Mouse (Mus musculus) G1E-ER4 (cell line): ENCODE data around the gene Rhox2g. TPM values are rescaled to one million over a fixed set of nuclear protein-coding genes. Genes with fewer than 3 reads are reported as not detected.
"Not testable (repeated sequence)": the region's sequence is repeated elsewhere in the genome, so short reads cannot be mapped to it uniquely, and the experiment has no call there.

Source experiments
- GATA1 ChIP-seq: IDR thresholded peaks from one replicate; pipeline ENCODE4 v1.8.0; 2012; ENCODE audit warnings: low read length, inconsistent platforms
- polyA plus RNA-seq: library from polyadenylated mRNA; stranded (reverse); fragments of >175 nt; gene quantifications from 2 replicates; pipeline ENCODE4 v1.2.3, GENCODE M21; 2012

The Rhox2g gene
- not detected in 2 replicates for polyA plus RNA-seq

DNA sequence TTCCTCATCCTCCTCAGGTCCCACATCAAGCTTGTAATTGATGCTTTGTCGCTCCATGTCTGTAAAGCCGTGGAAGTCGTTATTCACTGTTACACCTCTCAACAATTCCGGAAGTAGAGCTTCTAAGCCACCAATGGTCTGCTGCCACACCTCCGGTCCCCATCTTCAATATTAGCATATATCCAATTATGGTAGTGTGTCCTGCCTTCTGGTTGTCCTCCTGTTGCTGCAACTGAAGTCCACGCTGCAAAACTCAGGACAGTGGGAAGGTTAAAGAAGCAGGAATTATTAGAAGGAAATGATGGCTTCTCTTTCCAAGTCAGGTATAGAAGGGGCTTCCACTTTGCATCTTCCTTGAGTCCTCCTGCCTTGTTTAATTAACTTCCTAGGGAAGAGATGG, at the start of gene Rhox2g:
Rhox2g (minus strand) TSS at position 101 of the 400 bp plus-strand sequence.
- TF ChIP-seq GATA1, result not testable (repeated sequence)

DNA sequence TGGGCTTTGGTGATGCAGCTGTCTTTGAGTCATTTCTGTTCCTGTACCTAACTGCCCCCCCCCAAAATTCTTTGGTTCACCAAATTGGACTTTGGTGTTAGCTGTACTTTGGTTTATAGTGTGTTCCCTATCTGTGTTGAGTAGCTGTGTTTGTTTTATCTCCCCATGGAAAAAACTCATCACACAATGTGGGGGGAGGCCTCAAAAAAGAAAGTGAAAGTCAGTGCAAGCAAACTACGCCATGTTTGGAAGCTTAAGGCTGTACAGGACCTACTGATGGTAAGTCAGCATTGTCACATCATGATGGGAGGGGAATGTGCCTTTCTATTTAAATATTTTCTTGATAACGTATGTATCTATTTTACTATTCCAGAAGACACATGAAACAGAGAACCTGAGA, 49.0 kb upstream of the Rhox2g start:
- TF ChIP-seq GATA1, result no peak

DNA sequence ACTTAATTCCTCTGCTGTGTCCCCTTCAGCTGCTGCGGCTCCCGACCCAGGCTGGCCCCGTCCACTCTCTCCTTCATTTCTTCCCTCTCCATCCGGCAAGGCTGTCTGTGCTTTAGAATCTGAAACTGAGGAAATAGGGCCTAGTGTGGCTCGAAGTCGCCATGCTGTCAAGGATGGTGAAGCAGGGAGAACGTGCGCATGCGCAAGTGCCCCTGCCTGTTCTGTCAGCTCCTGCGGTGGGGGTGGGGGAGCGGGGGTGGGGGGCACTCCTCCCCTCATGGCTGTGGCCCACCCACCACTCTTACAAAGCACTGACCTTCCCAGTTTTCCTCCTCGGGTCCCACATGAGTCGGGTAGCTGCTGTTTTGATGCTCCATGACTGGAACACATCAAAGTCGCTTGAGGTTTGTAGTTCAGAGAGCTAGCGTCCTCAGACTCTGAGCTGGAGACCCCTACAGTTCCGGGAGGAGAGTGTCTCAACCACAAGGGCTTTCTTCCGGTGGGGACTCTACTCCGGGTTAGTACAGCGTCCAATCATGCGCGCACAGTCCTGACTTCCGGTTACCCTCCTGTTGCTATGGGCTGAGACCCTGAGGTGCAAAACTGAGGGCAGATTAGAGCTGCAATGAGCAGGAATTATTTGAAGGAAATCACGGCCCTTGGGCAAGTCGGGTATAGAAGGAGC, 39.9 kb upstream of the Rhox2g start:
- TF ChIP-seq GATA1, result no peak

DNA sequence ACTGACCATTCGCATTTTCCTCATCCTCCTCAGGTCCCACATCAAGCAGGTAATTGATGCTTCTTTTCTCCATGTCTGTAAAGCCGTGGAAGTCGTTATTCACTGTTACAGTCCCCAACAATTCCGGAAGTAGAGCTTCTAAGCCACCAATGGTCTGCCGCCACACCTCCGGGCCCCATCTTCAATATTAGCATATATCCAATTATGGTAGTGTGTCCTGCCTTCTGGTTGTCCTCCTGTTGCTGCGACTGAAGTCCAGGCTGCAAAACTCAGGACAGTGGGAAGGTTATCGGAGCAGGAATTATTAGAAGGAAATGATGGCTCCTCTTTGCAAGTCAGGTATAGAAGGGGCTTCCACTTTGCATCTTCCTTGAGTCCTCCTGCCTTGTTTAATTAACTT, 29.9 kb upstream of the Rhox2g start, which contains the start of gene Rhox2h:
Rhox2h (minus strand) TSS at position 101 of the 400 bp plus-strand sequence.
- not testable (repeated sequence) for TF ChIP-seq GATA1

DNA sequence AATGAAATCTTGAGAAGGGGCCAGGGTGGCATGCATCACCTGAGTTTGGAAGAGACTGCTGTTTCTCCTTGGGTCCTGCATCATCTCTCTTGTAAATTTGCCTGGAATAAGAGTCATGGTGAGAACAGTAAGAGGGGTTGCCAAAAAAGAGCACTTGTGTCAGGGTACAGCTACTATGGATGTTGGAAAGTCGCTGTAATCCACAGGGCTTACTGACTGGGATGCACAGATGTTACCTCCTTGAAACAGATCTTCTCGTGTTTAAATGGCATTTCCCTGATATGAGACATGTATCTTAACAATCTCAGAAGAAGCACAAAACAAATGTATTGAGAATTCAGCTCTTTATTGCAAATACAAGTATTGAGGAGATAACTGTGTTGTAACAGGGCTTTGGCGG, 25.4 kb upstream of the Rhox2g start, which contains the start of gene Rhox3h:
Rhox3h (minus strand) TSS at position 101 of the 400 bp plus-strand sequence.
- not testable (repeated sequence) for TF ChIP-seq GATA1

DNA sequence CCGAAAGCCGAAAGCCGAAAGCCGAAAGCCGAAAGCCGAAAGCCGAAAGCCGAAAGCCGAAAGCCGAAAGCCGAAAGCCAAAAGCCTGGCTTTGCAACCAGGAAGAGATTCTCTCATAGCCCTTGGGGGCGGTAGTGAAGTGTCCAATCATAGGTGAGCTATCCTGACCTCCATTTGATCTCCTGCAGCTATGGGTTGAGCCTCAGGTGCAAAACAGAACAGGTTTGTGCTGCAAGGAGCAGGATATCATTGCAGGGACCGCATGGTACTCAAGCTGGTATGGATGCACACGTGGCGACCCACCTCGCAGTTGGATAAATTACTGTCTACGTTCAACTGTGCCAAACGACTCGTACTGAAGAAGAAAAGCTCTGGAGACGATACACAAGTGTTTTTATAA, 8.0 kb upstream of the Rhox2g start, which contains the start of gene Rhox4g:
Rhox4g (minus strand) TSS at position 101 of the 400 bp plus-strand sequence.
- TF ChIP-seq GATA1, result not testable (repeated sequence)

DNA sequence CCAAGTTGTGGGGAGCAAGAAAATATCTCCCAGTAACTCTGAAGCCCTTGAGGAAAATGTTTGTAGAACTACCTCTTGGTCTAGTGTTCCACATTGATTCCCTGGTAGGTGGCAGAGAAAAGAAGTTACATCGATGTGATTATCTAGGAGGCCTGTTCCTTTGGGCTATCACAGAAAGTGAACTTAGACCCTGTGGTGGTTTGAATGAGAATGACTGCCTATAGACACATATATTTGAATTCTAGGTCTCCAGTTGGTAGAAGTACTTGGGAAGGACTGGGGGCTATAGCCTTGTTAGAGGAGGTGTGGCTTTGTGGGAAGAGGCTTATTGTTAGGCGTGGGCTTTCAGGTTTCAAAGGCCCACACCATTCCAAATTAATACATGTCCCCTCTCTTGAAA, 14.8 kb downstream of the Rhox2g start, which contains the start of gene Rhox3g:
Rhox3g (minus strand) TSS at position 101 of the 400 bp plus-strand sequence.
- TF ChIP-seq GATA1, result not testable (repeated sequence)

DNA sequence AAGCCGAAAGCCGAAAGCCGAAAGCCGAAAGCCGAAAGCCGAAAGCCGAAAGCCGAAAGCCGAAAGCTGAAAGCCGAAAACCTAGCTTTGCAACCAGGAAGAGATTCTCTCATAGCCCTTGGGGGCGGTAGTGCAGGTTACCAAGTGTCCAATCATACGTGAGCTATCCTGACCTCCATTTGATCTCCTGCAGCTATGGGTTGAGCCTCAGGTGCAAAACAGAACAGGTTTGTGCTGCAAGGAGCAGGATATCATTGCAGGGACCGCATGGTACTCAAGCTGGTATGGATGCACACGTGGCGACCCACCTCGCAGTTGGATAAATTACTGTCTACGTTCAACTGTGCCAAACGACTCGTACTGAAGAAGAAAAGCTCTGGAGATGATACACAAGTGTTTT, 35.7 kb downstream of the Rhox2g start, which contains the start of gene Rhox4f:
Rhox4f (minus strand) TSS at position 101 of the 400 bp plus-strand sequence.
- TF ChIP-seq GATA1, result not testable (repeated sequence)

Other genes with a start within 250 kb of the Rhox2g start
- not detected in 2 replicates for gene Rhox2b, start 231.4 kb downstream of the Rhox2g start, polyA plus RNA-seq
- not detected in 2 replicates for gene Rhox4b, start 211.0 kb downstream of the Rhox2g start, polyA plus RNA-seq
- gene Rhox2c, start 189.8 kb downstream of the Rhox2g start, polyA plus RNA-seq, result not detected in 2 replicates
- not detected in 2 replicates for gene Rhox3c, start 184.9 kb downstream of the Rhox2g start, polyA plus RNA-seq
- gene Rhox4c, start 163.1 kb downstream of the Rhox2g start, polyA plus RNA-seq, result not detected in 2 replicates
- 0.12 and 0.18 TPM in 2 replicates for gene Rhox2d, start 150.0 kb downstream of the Rhox2g start, polyA plus RNA-seq
- gene Rhox4d, start 129.1 kb downstream of the Rhox2g start, polyA plus RNA-seq, result not detected in 2 replicates
- not detected in 2 replicates for gene Rhox2e, start 113.0 kb downstream of the Rhox2g start, polyA plus RNA-seq
- not detected in 2 replicates for gene Rhox3e, start 101.5 kb downstream of the Rhox2g start, polyA plus RNA-seq
- gene Rhox4e, start 86.1 kb downstream of the Rhox2g start, polyA plus RNA-seq, result not detected in 2 replicates
- gene Rhox2f, start 72.1 kb downstream of the Rhox2g start, polyA plus RNA-seq, result not detected in 2 replicates
- gene Rhox3f, start 62.5 kb downstream of the Rhox2g start, polyA plus RNA-seq, result not detected in 2 replicates
- gene Rhox4f, start 35.8 kb downstream of the Rhox2g start, polyA plus RNA-seq, result not detected in 2 replicates
- not detected in 2 replicates for gene Rhox3g, start 14.9 kb downstream of the Rhox2g start, polyA plus RNA-seq
- gene Rhox4g, start 7.9 kb upstream of the Rhox2g start, polyA plus RNA-seq, result not detected in 2 replicates
- not detected in 2 replicates for gene Rhox3h, start 25.3 kb upstream of the Rhox2g start, polyA plus RNA-seq
- 0.17 and 0.24 TPM in 2 replicates for gene Rhox2h, start 29.8 kb upstream of the Rhox2g start, polyA plus RNA-seq
- gene Rhox5, start 161.4 kb upstream of the Rhox2g start, polyA plus RNA-seq, result 1.1 and 1.5 TPM in 2 replicates
- gene Rhox6, start 183.4 kb upstream of the Rhox2g start, polyA plus RNA-seq, result not detected in 2 replicates
- gene Rhox7a, start 188.2 kb upstream of the Rhox2g start, polyA plus RNA-seq, result not detected in 2 replicates
- not detected in 2 replicates for gene Rhox8, start 235.5 kb upstream of the Rhox2g start, polyA plus RNA-seq